Mouse (Mus musculus) bone marrow, adult 2 months (tissue): ENCODE results near the gene 4833439L19Rik.

Experiments used
- CTCF ChIP-seq: fragments of 200-500 bp; IDR thresholded peaks from 2 replicates; pipeline ENCODE4 v1.5.1; 2011; ENCODE audit warnings: low read length, control low read depth; ENCODE audit not compliant: control insufficient read depth, insufficient read depth
- POLR2A ChIP-seq: fragments of 200-500 bp; IDR thresholded peaks from 2 replicates; pipeline ENCODE4 v1.6.1; 2011; ENCODE audit warnings: low read depth, mild to moderate bottlenecking, control low read depth, low read length, borderline replicate concordance; ENCODE audit not compliant: control insufficient read depth

- TF ChIP-seq POLR2A, result no peak
- no peak for TF ChIP-seq CTCF
These were observed 17.2 kb downstream of the 4833439L19Rik start for GRCm38 (mm10) chr13:54548036-54548435.
